Mouse (Mus musculus): ENCODE measurements around the gene Kank3.

- no peak for TF ChIP-seq CTCF (IDR thresholded peaks at IDR 0.05; ENCODE audit: borderline replicate concordance, insufficient read depth, low read length)
- no peak for TF ChIP-seq POLR2A (IDR thresholded peaks at IDR 0.05; ENCODE audit: low read depth, low read length)
Observed at GRCm38 (mm10) chr17:33808192-33808591, 2.1 kb upstream of the Kank3 start.

Data from embryonic fibroblast, embryonic 13.5 days (primary cell).